Mouse (Mus musculus): ENCODE results near the gene Akr7a5. TPM values are rescaled to one million over a fixed set of nuclear protein-coding genes. Genes with fewer than 3 reads are reported as not detected.

Gene Akr7a5
- total and polyA plus RNA-seq, 2 experiments from 2014 or later = 41.1 to 60.6 TPM

- Histone ChIP-seq H3K9ac (no peak overlapping the region), H3K4me1 (ENCODE audit: insufficient read depth) (no peaks in the 10 kb centered on the region), H3K27me3 (ENCODE audit: insufficient read depth, low read length) (no peaks in the 10 kb centered on the region), H3K4me3 (ENCODE audit: low read depth, low read length) (no peak overlapping the region), H3K36me3 (ENCODE audit: insufficient read depth) (peaks cover 69% of the 10 kb centered on the region), H3K9me3 (ENCODE audit: low read length) (no peaks in the 10 kb centered on the region), H3K27ac (ENCODE audit: low read depth, low read length) (no peak overlapping the region), H3K4me2 (ENCODE audit: low read depth) (no peak overlapping the region)
- DNase-seq (no peak), ATAC-seq (no peak)
- no peak for TF ChIP-seq CTCF (IDR thresholded peaks at IDR 0.05; ENCODE audit: low read depth)
- 84% methylated on average over 15 of the region's 15 CpGs for WGBS
Observed at GRCm38 (mm10) chr4:139284877-139285276, 25.7 kb upstream of the Akr7a5 start.

- peaks cover 69% of the 10 kb centered on the region for H3K36me3 ChIP-seq (ENCODE audit: insufficient read depth)
- H3K27me3 ChIP-seq (ENCODE audit: insufficient read depth, low read length) = no peaks in the 10 kb centered on the region
- H3K4me3 ChIP-seq (ENCODE audit: low read depth, low read length) = no peak overlapping the region
- H3K4me2 ChIP-seq (ENCODE audit: low read depth) = no peak overlapping the region
- H3K27ac ChIP-seq (ENCODE audit: low read depth, low read length) = no peak overlapping the region
- no peak for DNase-seq
- 79% methylated on average over 5 of the region's 5 CpGs for WGBS
- no peak for ATAC-seq
- no peak overlapping the region for H3K9ac ChIP-seq
- no peaks in the 10 kb centered on the region for H3K9me3 ChIP-seq (ENCODE audit: low read length)
- TF ChIP-seq CTCF (IDR thresholded peaks at IDR 0.05; ENCODE audit: low read depth) = no peak
- no peaks in the 10 kb centered on the region for H3K4me1 ChIP-seq (ENCODE audit: insufficient read depth)
Observed at GRCm38 (mm10) chr4:139286234-139286633, 24.3 kb upstream of the Akr7a5 start.

- Histone ChIP-seq H3K4me1 (ENCODE audit: insufficient read depth) (no peaks in the 10 kb centered on the region), H3K4me2 (ENCODE audit: low read depth) (no peak overlapping the region), H3K4me3 (ENCODE audit: low read depth, low read length) (no peak overlapping the region), H3K9me3 (ENCODE audit: low read length) (no peaks in the 10 kb centered on the region), H3K9ac (no peak overlapping the region), H3K27ac (ENCODE audit: low read depth, low read length) (no peak overlapping the region), H3K36me3 (ENCODE audit: insufficient read depth) (peaks cover 65% of the 10 kb centered on the region), H3K27me3 (ENCODE audit: insufficient read depth, low read length) (no peaks in the 10 kb centered on the region)
- DNase-seq (peak; percentile 59), ATAC-seq (peak; percentile 34)
- TF ChIP-seq CTCF (IDR thresholded peaks at IDR 0.05; ENCODE audit: low read depth) = peak; percentile 92
- WGBS = 75% methylated on average over 18 of the region's 18 CpGs
Observed at GRCm38 (mm10) chr4:139287122-139287863, 23.3 kb upstream of the Akr7a5 start.

GRCm38 (mm10) chr4:139289017-139289416 is 21.5 kb upstream of the Akr7a5 start:
- WGBS = 64% methylated on average over 10 of the region's 10 CpGs
- ATAC-seq (peak; percentile 34; the same call in 1 of the 2 replicates), DNase-seq (peak; percentile 40)
- Histone ChIP-seq H3K4me1 (ENCODE audit: insufficient read depth) (no peaks in the 10 kb centered on the region), H3K4me2 (ENCODE audit: low read depth) (no peak overlapping the region), H3K27ac (ENCODE audit: low read depth, low read length) (no peak overlapping the region), H3K4me3 (ENCODE audit: low read depth, low read length) (no peak overlapping the region), H3K9ac (no peak overlapping the region), H3K9me3 (ENCODE audit: low read length) (no peaks in the 10 kb centered on the region), H3K36me3 (ENCODE audit: insufficient read depth) (peaks cover 50% of the 10 kb centered on the region), H3K27me3 (ENCODE audit: insufficient read depth, low read length) (no peaks in the 10 kb centered on the region)
- TF ChIP-seq CTCF (IDR thresholded peaks at IDR 0.05; ENCODE audit: low read depth) = peak; percentile 72

GRCm38 (mm10) chr4:139291099-139291498 is 19.4 kb upstream of the Akr7a5 start:
- no peak for TF ChIP-seq CTCF (IDR thresholded peaks at IDR 0.05; ENCODE audit: low read depth)

GRCm38 (mm10) chr4:139292038-139292437 is 18.5 kb upstream of the Akr7a5 start:
- H3K4me2 ChIP-seq (ENCODE audit: low read depth) = no peak overlapping the region
- H3K36me3 ChIP-seq (ENCODE audit: insufficient read depth) = peaks cover 37% of the 10 kb centered on the region
- H3K9ac ChIP-seq = no peak overlapping the region
- no peak overlapping the region for H3K4me3 ChIP-seq (ENCODE audit: low read depth, low read length)
- H3K4me1 ChIP-seq (ENCODE audit: insufficient read depth) = no peaks in the 10 kb centered on the region
- DNase-seq (no peak), ATAC-seq (no peak)
- TF ChIP-seq CTCF (IDR thresholded peaks at IDR 0.05; ENCODE audit: low read depth) = no peak
- no peaks in the 10 kb centered on the region for H3K9me3 ChIP-seq (ENCODE audit: low read length)
- H3K27me3 ChIP-seq (ENCODE audit: insufficient read depth, low read length) = no peaks in the 10 kb centered on the region
- 91% methylated on average over 5 of the region's 5 CpGs for WGBS
- no peak overlapping the region for H3K27ac ChIP-seq (ENCODE audit: low read depth, low read length)

More at GRCm38 (mm10) chr4:139291099-139291498, 19.4 kb upstream of the Akr7a5 start:
- no peak overlapping the region for H3K4me2 ChIP-seq (ENCODE audit: low read depth)
- H3K27me3 ChIP-seq (ENCODE audit: insufficient read depth, low read length) = no peaks in the 10 kb centered on the region
- H3K36me3 ChIP-seq (ENCODE audit: insufficient read depth) = peaks cover 43% of the 10 kb centered on the region
- no peak overlapping the region for H3K4me3 ChIP-seq (ENCODE audit: low read depth, low read length)
- H3K27ac ChIP-seq (ENCODE audit: low read depth, low read length) = no peak overlapping the region
- no peak overlapping the region for H3K9ac ChIP-seq
- H3K4me1 ChIP-seq (ENCODE audit: insufficient read depth) = no peaks in the 10 kb centered on the region
- WGBS = 75% methylated on average over 16 of the region's 16 CpGs
- no peaks in the 10 kb centered on the region for H3K9me3 ChIP-seq (ENCODE audit: low read length)
- no peak for DNase-seq
- no peak for ATAC-seq

- H3K27ac ChIP-seq (ENCODE audit: low read depth, low read length) = no peak overlapping the region
- peaks cover 47% of the 10 kb centered on the region for H3K36me3 ChIP-seq (ENCODE audit: insufficient read depth)
- no peaks in the 10 kb centered on the region for H3K27me3 ChIP-seq (ENCODE audit: insufficient read depth, low read length)
- DNase-seq = no peak
- no peaks in the 10 kb centered on the region for H3K9me3 ChIP-seq (ENCODE audit: low read length)
- no peak overlapping the region for H3K4me3 ChIP-seq (ENCODE audit: low read depth, low read length)
- no peak overlapping the region for H3K4me2 ChIP-seq (ENCODE audit: low read depth)
- no peaks in the 10 kb centered on the region for H3K4me1 ChIP-seq (ENCODE audit: insufficient read depth)
- no peak for ATAC-seq
- no peak for TF ChIP-seq CTCF (IDR thresholded peaks at IDR 0.05; ENCODE audit: low read depth)
- 74% methylated on average over 4 of the region's 4 CpGs for WGBS
- no peak overlapping the region for H3K9ac ChIP-seq
Observed at GRCm38 (mm10) chr4:139297566-139297965, 13.0 kb upstream of the Akr7a5 start.
